Mouse (Mus musculus) liver, adult (tissue): ENCODE results near the gene Stpg4.
A peak's percentile ranks its signal among the peaks of the same experiment; 100 is the strongest.

Source experiments
- GATA4 ChIP-seq: IDR thresholded peaks from 2 replicates; pipeline ENCODE4 v1.6.1; 2014; ENCODE audit warnings: mild to moderate bottlenecking, low read length; ENCODE audit not compliant: insufficient replicate concordance

Stpg4 gene

GRCm38 (mm10) chr17:87427511-87427910 lies at the start of gene Stpg4:
Stpg4 (minus strand) TSS chr17:87427741.
- no peak for TF ChIP-seq GATA4

DNA sequence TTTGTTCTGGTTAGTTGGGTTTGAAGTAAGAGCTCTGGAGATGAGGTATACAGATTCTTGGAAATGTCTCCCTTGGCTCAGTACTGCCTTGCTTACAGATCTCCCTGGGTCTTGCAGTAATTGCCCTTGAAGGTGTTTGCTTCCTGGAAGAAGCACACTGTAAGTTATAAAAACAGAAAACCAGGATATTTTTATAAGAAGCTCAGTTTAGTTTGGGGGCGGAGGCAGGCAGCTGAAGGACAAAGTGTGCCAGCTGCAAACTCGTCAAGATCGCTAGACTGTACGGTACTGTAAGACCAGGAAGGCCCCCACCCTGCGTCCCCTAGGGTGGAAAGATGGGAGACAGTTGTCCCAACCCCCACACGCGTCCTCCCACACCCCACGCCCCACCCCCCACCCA lies 47.8 kb upstream of the Stpg4 start:
- TF ChIP-seq GATA4: no peak

GRCm38 (mm10) chr17:87474501-87474795 lies 46.9 kb upstream of the Stpg4 start:
- peak; percentile 68; the same call in 1 of the 2 replicates for TF ChIP-seq GATA4

- no peak for TF ChIP-seq GATA4
Measured at GRCm38 (mm10) chr17:87473736-87474500, 46.4 kb upstream of the Stpg4 start.

DNA sequence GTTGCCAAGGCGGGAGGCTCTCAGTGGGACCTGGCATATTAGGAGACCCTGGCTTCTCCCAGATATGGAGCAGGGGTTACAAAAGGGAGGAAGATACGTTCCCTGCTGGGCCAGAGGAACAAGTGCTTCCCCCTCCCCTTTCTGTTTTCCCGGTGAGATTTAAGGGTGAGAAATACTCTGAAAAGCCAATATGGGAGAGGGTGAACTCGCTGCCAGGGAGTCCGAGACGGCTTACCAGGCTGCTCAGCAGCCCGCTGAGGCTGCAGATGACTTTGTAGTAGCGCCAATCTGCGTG lies 45.8 kb upstream of the Stpg4 start:
- no peak for TF ChIP-seq GATA4

DNA sequence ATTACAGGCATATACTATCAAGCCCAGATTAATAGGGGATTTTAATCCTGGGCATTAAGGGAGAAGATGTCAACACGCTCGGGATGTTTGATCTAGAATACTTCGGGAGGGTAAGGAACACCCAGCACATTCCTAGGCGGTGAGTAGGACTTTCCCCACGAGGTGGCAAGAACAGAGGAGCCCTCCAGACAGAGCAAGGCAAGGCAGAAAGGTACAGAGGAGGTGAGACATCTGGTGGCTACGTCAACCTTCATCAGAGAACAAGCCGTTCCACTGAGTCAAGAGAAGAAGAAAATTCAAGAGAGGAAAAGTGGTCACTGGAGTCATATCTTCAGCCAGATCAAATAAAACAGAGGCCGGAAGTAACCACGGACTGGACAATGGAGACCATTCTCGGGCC lies 45.3 kb upstream of the Stpg4 start:
- TF ChIP-seq GATA4: no peak

DNA sequence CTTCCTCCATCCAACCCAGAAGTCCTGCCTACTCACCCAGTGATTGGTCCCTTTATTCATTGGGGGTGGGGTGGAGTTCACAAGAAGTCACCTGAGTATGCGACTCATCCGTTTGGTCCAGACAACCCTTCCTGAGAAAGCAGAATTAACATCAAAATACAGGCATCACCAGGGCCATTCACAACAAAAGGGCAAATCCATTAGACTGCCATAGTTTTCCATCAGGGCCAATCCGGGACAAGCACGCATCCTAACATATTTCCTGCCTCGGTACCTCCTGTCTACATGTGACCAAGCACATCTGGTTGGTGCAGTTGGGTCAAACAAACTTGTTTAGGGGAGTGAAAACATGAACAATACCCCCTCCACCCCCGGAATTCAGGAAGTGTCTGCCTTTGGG lies 44.1 kb upstream of the Stpg4 start:
- no peak for TF ChIP-seq GATA4

GRCm38 (mm10) chr17:87470797-87471196 lies 43.3 kb upstream of the Stpg4 start:
- TF ChIP-seq GATA4: peak; percentile 93

DNA sequence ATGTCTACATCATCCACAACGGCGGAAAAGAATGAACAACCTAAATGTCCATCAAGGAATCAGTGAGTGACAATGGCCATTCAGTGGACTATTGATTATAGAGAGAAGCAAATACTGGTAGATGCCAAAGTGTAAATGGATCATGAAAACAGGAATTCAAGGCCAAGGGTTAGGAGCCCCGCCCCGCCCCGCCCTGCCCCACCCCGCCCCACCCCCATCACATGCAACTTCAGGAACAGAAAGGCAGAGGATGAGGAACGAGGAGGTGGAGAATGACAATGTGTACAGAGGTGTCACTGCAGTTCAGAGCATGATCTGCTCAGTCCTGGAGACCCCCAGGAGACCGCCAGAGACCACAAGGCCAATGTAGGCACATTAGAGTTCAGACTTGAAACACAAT lies 42.7 kb upstream of the Stpg4 start:
- no peak for TF ChIP-seq GATA4

DNA sequence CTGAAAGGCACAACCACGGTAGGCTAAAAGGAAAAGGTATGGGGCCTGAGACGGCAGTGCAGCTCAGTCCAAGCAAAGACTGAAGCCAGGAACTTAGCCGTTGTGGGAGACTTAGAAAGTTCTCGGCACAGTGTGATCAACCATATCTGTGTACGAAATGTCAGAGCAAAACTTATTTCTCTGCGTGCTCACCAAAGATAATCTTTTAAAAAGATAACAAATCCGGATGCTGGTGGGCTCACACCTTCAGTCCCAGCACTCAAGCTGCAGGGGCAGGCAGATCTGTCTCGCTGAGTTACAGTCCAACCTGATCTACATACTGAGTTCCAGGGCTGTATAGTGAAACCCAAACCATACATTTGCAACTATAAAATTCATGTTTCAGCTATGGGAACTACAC lies 41.9 kb upstream of the Stpg4 start:
- no peak for TF ChIP-seq GATA4

DNA sequence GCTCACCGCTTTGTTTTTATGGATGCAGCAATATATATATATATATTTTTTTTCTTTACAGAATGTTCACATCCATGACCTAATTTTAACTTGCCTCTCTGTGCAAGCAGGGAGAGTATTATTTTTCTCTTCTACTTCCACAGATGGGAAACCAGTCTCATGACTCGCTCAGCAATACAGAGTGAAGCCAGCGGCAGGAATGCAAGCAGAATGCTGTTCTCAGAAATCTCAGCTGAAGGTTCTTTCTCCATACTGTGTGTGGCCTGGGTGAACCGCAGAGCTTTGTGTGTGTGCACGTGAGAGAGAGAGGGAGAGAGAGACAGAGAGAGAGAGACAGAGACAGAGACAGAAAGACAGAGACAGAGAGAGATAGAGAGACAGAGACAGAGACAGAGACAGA lies 41.1 kb upstream of the Stpg4 start:
- no peak for TF ChIP-seq GATA4

DNA sequence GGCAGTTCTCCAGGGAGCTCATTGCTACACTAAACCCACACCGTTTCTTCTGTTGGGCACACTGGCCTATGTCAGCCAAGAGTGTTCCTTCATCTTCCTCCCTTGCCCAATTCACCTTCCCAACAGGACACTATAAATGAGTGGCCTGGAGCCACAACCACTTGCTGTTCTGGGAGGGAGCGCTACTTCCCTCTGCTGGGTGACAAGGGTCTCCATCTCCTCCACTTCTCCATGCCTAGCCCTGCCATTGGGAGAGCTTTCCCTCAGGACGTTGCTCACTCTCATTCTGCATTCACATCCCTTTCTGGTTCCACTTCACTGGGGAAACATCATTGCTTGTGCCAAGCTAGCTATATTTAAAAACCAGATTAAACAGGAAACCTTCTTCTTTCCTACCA lies 34.0 kb upstream of the Stpg4 start:
- TF ChIP-seq GATA4: no peak

DNA sequence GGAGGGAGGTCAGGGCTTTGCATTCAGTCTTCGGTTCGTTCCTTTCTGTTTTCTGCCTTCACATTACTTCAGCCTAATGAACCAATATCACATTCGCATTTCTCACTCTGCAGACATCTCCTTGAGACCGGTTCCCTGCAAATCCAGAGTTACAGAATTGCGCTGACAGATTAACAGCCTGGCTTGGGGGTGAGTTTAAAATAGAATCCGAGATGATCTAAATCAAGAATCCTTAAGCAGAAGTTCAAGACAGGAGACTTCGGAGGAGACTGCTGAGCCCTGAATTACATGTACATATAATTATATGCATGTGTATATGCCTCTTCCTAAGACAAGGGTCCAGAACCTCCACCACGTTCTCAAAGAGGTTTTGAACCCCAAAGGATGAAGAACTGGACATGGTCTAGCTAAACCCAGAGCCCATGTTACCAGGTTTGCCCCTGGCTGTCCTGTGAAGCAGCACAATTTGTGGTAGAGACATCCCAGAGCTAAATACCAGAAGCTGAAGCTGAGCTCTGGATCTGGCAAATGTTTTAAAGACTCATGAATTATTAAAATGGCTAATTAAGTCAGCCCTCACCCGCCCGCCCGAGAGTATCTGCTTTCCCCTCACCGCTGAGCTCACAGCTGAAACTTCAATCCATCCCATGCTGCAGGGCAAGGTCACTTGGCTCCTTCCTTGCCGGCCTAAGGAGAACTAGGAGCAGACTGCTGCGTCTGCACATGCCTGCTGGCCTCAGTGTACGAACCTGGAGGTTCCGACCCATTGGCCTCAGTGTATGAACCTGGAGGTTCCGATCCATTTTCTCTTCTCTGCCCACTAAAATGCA lies 33.3 kb upstream of the Stpg4 start:
- no peak for TF ChIP-seq GATA4

- no peak for TF ChIP-seq GATA4
Measured at GRCm38 (mm10) chr17:87459750-87460668, 32.5 kb upstream of the Stpg4 start.

- peak; percentile 29; the same call in 1 of the 2 replicates for TF ChIP-seq GATA4
Measured at GRCm38 (mm10) chr17:87458911-87459749, 31.6 kb upstream of the Stpg4 start.

DNA sequence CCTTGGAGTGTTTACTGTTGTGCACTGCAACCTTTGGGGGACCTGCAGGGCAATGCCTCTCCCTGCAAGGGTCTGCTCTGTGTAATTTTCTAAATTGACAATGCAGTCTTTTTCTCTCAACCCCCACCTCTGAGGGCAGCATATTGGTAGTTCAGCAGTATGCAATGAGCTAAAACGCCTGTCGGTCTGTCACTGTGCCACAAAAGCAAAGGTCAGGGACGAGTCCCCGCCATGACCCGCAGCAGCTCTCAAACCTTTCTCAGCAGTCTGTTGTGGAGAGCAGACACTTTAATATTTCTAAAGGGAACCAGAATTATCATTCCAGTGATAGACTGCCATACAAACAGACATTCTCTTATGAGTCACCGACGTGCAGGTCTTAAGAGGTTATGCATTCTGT lies 30.4 kb upstream of the Stpg4 start:
- TF ChIP-seq GATA4: no peak
